Mouse (Mus musculus): ENCODE measurements at regions not wholly inside any gene's neighbourhood (a gene's known extent, or its start where the extent isn't known, plus 50 kb on each side); places are given as distances from the start of the nearest gene placed in this dataset.
"Not testable (repeated sequence)": the region's sequence is repeated elsewhere in the genome, so short reads cannot be mapped to it uniquely, and the experiment has no call there.

- H3K27ac ChIP-seq (ENCODE audit: insufficient read depth, low read length) = no peak overlapping the region
- no peaks in the 10 kb centered on the region for H3K27me3 ChIP-seq (ENCODE audit: control insufficient read depth, insufficient read depth, low read length, poor library complexity, severe bottlenecking)
- no peak overlapping the region for H3K9ac ChIP-seq (ENCODE audit: low read depth, poor library complexity, severe bottlenecking)
- no peaks in the 10 kb centered on the region for H3K4me1 ChIP-seq (ENCODE audit: control insufficient read depth, insufficient read depth, low read length)
- H3K9me3 ChIP-seq (replicated peaks; ENCODE audit: control insufficient read depth, insufficient read depth, low read length, poor library complexity, severe bottlenecking) = no peaks in the 10 kb centered on the region
- no peak for TF ChIP-seq CTCF (IDR thresholded peaks at IDR 0.05; ENCODE audit: low read depth, low read length)
- no peak for TF ChIP-seq EP300 (IDR thresholded peaks at IDR 0.05; ENCODE audit: insufficient read depth, low read depth, low read length)
- no peak for TF ChIP-seq POLR2A (IDR thresholded peaks at IDR 0.05; ENCODE audit: insufficient read depth, low read length)
- H3K36me3 ChIP-seq (ENCODE audit: control insufficient read depth, insufficient read depth, low read length, poor library complexity, severe bottlenecking) = no peaks in the 10 kb centered on the region
- no peak overlapping the region for H3K4me3 ChIP-seq (ENCODE audit: low read depth, low read length)
Observed at GRCm38 (mm10) chr7:63996581-63997098, 57.9 kb upstream of the Klf13 start.

- Histone ChIP-seq H3K4me1 (ENCODE audit: control insufficient read depth, insufficient read depth, low read length) (no peaks in the 10 kb centered on the region), H3K27ac (ENCODE audit: insufficient read depth, low read length) (no peak overlapping the region), H3K4me3 (ENCODE audit: low read depth, low read length) (no peak overlapping the region), H3K27me3 (ENCODE audit: control insufficient read depth, insufficient read depth, low read length, poor library complexity, severe bottlenecking) (no peaks in the 10 kb centered on the region), H3K9me3 (replicated peaks; ENCODE audit: control insufficient read depth, insufficient read depth, low read length, poor library complexity, severe bottlenecking) (no peaks in the 10 kb centered on the region), H3K36me3 (ENCODE audit: control insufficient read depth, insufficient read depth, low read length, poor library complexity, severe bottlenecking) (no peaks in the 10 kb centered on the region), H3K9ac (ENCODE audit: low read depth, poor library complexity, severe bottlenecking) (no peak overlapping the region)
- TF ChIP-seq EP300 (IDR thresholded peaks at IDR 0.05; ENCODE audit: insufficient read depth, low read depth, low read length) = no peak
- no peak for TF ChIP-seq CTCF (IDR thresholded peaks at IDR 0.05; ENCODE audit: low read depth, low read length)
- no peak for TF ChIP-seq POLR2A (IDR thresholded peaks at IDR 0.05; ENCODE audit: insufficient read depth, low read length)
Observed at GRCm38 (mm10) chr7:63995255-63995980, 56.7 kb upstream of the Klf13 start.

- not testable (repeated sequence) for H3K4me3 ChIP-seq (ENCODE audit: low read depth, low read length); H3K9me3 ChIP-seq (replicated peaks; ENCODE audit: control insufficient read depth, insufficient read depth, low read length, poor library complexity, severe bottlenecking); H3K4me1 ChIP-seq (ENCODE audit: control insufficient read depth, insufficient read depth, low read length); H3K36me3 ChIP-seq (ENCODE audit: control insufficient read depth, insufficient read depth, low read length, poor library complexity, severe bottlenecking); H3K27ac ChIP-seq (ENCODE audit: insufficient read depth, low read length); H3K9ac ChIP-seq (ENCODE audit: low read depth, poor library complexity, severe bottlenecking); H3K27me3 ChIP-seq (ENCODE audit: control insufficient read depth, insufficient read depth, low read length, poor library complexity, severe bottlenecking)
Observed at GRCm38 (mm10) chr7:63994769-63995168, 56.1 kb upstream of the Klf13 start.

GRCm38 (mm10) chr7:63992155-63992554 lies 53.4 kb upstream of the Klf13 start:
- no peak overlapping the region for H3K27ac ChIP-seq (ENCODE audit: insufficient read depth, low read length)
- H3K9me3 ChIP-seq (replicated peaks; ENCODE audit: control insufficient read depth, insufficient read depth, low read length, poor library complexity, severe bottlenecking) = no peaks in the 10 kb centered on the region
- no peak overlapping the region for H3K4me3 ChIP-seq (ENCODE audit: low read depth, low read length)
- H3K9ac ChIP-seq (ENCODE audit: low read depth, poor library complexity, severe bottlenecking) = no peak overlapping the region
- H3K36me3 ChIP-seq (ENCODE audit: control insufficient read depth, insufficient read depth, low read length, poor library complexity, severe bottlenecking) = no peaks in the 10 kb centered on the region
- no peaks in the 10 kb centered on the region for H3K4me1 ChIP-seq (ENCODE audit: control insufficient read depth, insufficient read depth, low read length)
- TF ChIP-seq EP300 (IDR thresholded peaks at IDR 0.05; ENCODE audit: insufficient read depth, low read depth, low read length) (no peak), CTCF (IDR thresholded peaks at IDR 0.05; ENCODE audit: low read depth, low read length) (no peak), POLR2A (IDR thresholded peaks at IDR 0.05; ENCODE audit: insufficient read depth, low read length) (no peak)
- no peaks in the 10 kb centered on the region for H3K27me3 ChIP-seq (ENCODE audit: control insufficient read depth, insufficient read depth, low read length, poor library complexity, severe bottlenecking)

- Histone ChIP-seq H3K9me3 (replicated peaks; ENCODE audit: control insufficient read depth, insufficient read depth, low read length, poor library complexity, severe bottlenecking) (no peaks in the 10 kb centered on the region), H3K4me3 (ENCODE audit: low read depth, low read length) (no peak overlapping the region), H3K27me3 (ENCODE audit: control insufficient read depth, insufficient read depth, low read length, poor library complexity, severe bottlenecking) (no peaks in the 10 kb centered on the region), H3K4me1 (ENCODE audit: control insufficient read depth, insufficient read depth, low read length) (no peaks in the 10 kb centered on the region), H3K36me3 (ENCODE audit: control insufficient read depth, insufficient read depth, low read length, poor library complexity, severe bottlenecking) (no peaks in the 10 kb centered on the region), H3K27ac (ENCODE audit: insufficient read depth, low read length) (no peak overlapping the region), H3K9ac (ENCODE audit: low read depth, poor library complexity, severe bottlenecking) (no peak overlapping the region)
- no peak for TF ChIP-seq EP300 (IDR thresholded peaks at IDR 0.05; ENCODE audit: insufficient read depth, low read depth, low read length)
- TF ChIP-seq CTCF (IDR thresholded peaks at IDR 0.05; ENCODE audit: low read depth, low read length) = no peak
- TF ChIP-seq POLR2A (IDR thresholded peaks at IDR 0.05; ENCODE audit: insufficient read depth, low read length) = no peak
Observed at GRCm38 (mm10) chr7:63991085-63992010, 52.6 kb upstream of the Klf13 start.

Data from ES-Bruce4 (cell line).